Mouse (Mus musculus) MEL (cell line): ENCODE data around the gene Selenoh. TPM values are rescaled to one million over a fixed set of nuclear protein-coding genes. Genes with fewer than 3 reads are reported as not detected.

ENCODE experiments used
- DNase-seq: peaks from one replicate; pipeline ENCODE4 v3.0.0; 2011; ENCODE audit warnings: low read depth, low spot score
- H3K27ac ChIP-seq: 2 replicates; pipeline ENCODE4 v1.5.1; 2012; ENCODE audit warnings: low read depth, mild to moderate bottlenecking, control low read depth, low read length, moderate library complexity; ENCODE audit not compliant: control insufficient read depth
- H3K27me3 ChIP-seq, 2 experiments: fragments of 150-350 bp in 1 of 2; sonication (generic) in 1 of 2; 2 replicates each; pipeline ENCODE4 v1.6.1; 2012; ENCODE audit warnings: low read length in 2 of 2, mild to moderate bottlenecking in 2 of 2, improper control_type of control experiment in 1 of 2, moderate library complexity in 1 of 2; ENCODE audit not compliant: insufficient read depth in 2 of 2, control insufficient read depth in 1 of 2
- H3K36me3 ChIP-seq, 2 experiments: 2 replicates each; pipeline ENCODE4 v1.6.1; 2012 to 2014; ENCODE audit warnings: low read length in 2 of 2, improper control_type of control experiment in 1 of 2, inconsistent platforms in 1 of 2, mild to moderate bottlenecking in 1 of 2; ENCODE audit not compliant: insufficient read depth in 2 of 2, control insufficient read depth in 1 of 2
- H3K4me1 ChIP-seq, 2 experiments: fragments of 150-350 bp in 1 of 2; sonication (generic) in 1 of 2; 2 replicates each; pipeline ENCODE4 v1.6.1; 2012; ENCODE audit warnings: low read length in 2 of 2, improper control_type of control experiment in 1 of 2, mild to moderate bottlenecking in 1 of 2; ENCODE audit not compliant: insufficient read depth in 2 of 2, control insufficient read depth in 1 of 2
- H3K4me3 ChIP-seq, 2 experiments: fragments of 150-350 bp in 1 of 2; sonication (generic) in 1 of 2; 2 replicates each; pipeline ENCODE4 v1.5.1; 2012; ENCODE audit warnings: low read depth in 2 of 2, low read length in 2 of 2, mild to moderate bottlenecking in 2 of 2, moderate library complexity in 2 of 2, control low read depth in 1 of 2, improper control_type of control experiment in 1 of 2; ENCODE audit not compliant: control insufficient read depth in 1 of 2, insufficient read depth in 1 of 2
- H3K79me2 ChIP-seq: 2 replicates; pipeline ENCODE4 v1.6.1; 2012; ENCODE audit warnings: mild to moderate bottlenecking, low read length, moderate library complexity; ENCODE audit not compliant: control insufficient read depth, poor library complexity, insufficient read depth
- H3K9ac ChIP-seq: 2 replicates; pipeline ENCODE4 v1.6.1; 2012; ENCODE audit warnings: low read depth, mild to moderate bottlenecking, control low read depth, low read length, moderate library complexity; ENCODE audit not compliant: control insufficient read depth, poor library complexity, severe bottlenecking
- H3K9me3 ChIP-seq: fragments of 150-350 bp; sonication (generic); replicated peaks from 2 replicates; pipeline ENCODE4 v1.6.1; 2012; ENCODE audit warnings: mild to moderate bottlenecking, low read length, improper control_type of control experiment, moderate library complexity; ENCODE audit not compliant: insufficient read depth
- CHD1 ChIP-seq: IDR thresholded peaks from 2 replicates; pipeline ENCODE4 v1.6.1; 2012; ENCODE audit warnings: low read depth, mild to moderate bottlenecking, inconsistent platforms, low read length, improper control_type of control experiment
- CHD2 ChIP-seq: IDR thresholded peaks from 2 replicates; pipeline ENCODE4 v1.6.1; 2011; ENCODE audit warnings: low read length, improper control_type of control experiment
- CTCF ChIP-seq, 3 experiments: IDR thresholded peaks in 2 of 3; conservative IDR thresholded peaks in 1 of 3; 2 replicates each; pipeline ENCODE4 v1.5.1; 2011 to 2012; ENCODE audit warnings: low read length in 3 of 3, low read depth in 2 of 3, mild to moderate bottlenecking in 2 of 3, improper control_type of control experiment in 1 of 3, inconsistent platforms in 1 of 3, mixed read lengths in 1 of 3, moderate library complexity in 1 of 3; ENCODE audit not compliant: control insufficient read depth in 1 of 3, insufficient read depth in 1 of 3, poor library complexity in 1 of 3, severe bottlenecking in 1 of 3
- E2F4 ChIP-seq: IDR thresholded peaks from 2 replicates; pipeline ENCODE4 v1.6.1; 2011; ENCODE audit warnings: low read depth, low read length, improper control_type of control experiment, borderline replicate concordance
- ETS1 ChIP-seq: IDR thresholded peaks from 2 replicates; pipeline ENCODE4 v1.6.1; 2012; ENCODE audit warnings: low read depth, mild to moderate bottlenecking, inconsistent platforms, low read length, improper control_type of control experiment, moderate library complexity
- GABPA ChIP-seq: IDR thresholded peaks from 2 replicates; pipeline ENCODE4 v1.6.1; 2012; ENCODE audit warnings: low read depth, mild to moderate bottlenecking, inconsistent platforms, low read length, improper control_type of control experiment, moderate library complexity
- GATA1 ChIP-seq: IDR thresholded peaks from 2 replicates; pipeline ENCODE4 v1.6.1; 2011; ENCODE audit warnings: low read depth, low read length, improper control_type of control experiment
- HCFC1 ChIP-seq: IDR thresholded peaks from 2 replicates; pipeline ENCODE4 v1.6.1; 2012; ENCODE audit warnings: low read depth, mild to moderate bottlenecking, inconsistent platforms, low read length, improper control_type of control experiment, moderate library complexity
- KAT2A ChIP-seq: conservative IDR thresholded peaks from 2 replicates; pipeline ENCODE4 v1.6.1; 2012; ENCODE audit warnings: low read depth, low read length, improper control_type of control experiment, inconsistent platforms
- MAFK ChIP-seq: IDR thresholded peaks from 2 replicates; pipeline ENCODE4 v1.6.1; 2011; ENCODE audit warnings: low read depth, mild to moderate bottlenecking, low read length, improper control_type of control experiment, borderline replicate concordance
- MAX ChIP-seq: IDR thresholded peaks from 2 replicates; pipeline ENCODE4 v1.6.1; 2011; ENCODE audit warnings: low read length, improper control_type of control experiment
- MAZ ChIP-seq: IDR thresholded peaks from 2 replicates; pipeline ENCODE4 v1.6.1; 2012; ENCODE audit warnings: low read depth, mild to moderate bottlenecking, inconsistent platforms, low read length, improper control_type of control experiment
- MEF2A ChIP-seq: IDR thresholded peaks from 2 replicates; pipeline ENCODE4 v1.6.1; 2014; ENCODE audit warnings: low read depth, mild to moderate bottlenecking, inconsistent platforms, low read length, improper control_type of control experiment; ENCODE audit not compliant: poor library complexity, insufficient replicate concordance, severe bottlenecking; ENCODE audit errors: extremely low read depth
- MXI1 ChIP-seq: IDR thresholded peaks from 2 replicates; pipeline ENCODE4 v1.6.1; 2011; ENCODE audit warnings: mild to moderate bottlenecking, low read depth, low read length, improper control_type of control experiment
- MYB ChIP-seq: IDR thresholded peaks from 2 replicates; pipeline ENCODE4 v1.6.1; 2011; ENCODE audit warnings: mild to moderate bottlenecking, low read depth, low read length, improper control_type of control experiment
- MYC ChIP-seq: IDR thresholded peaks from 2 replicates; pipeline ENCODE4 v1.6.1; 2011; ENCODE audit warnings: low read depth, mild to moderate bottlenecking, low read length, improper control_type of control experiment, moderate library complexity
- NELFE ChIP-seq: IDR thresholded peaks from 2 replicates; pipeline ENCODE4 v1.6.1; 2011; ENCODE audit warnings: low read depth, low read length, improper control_type of control experiment
- NRF1 ChIP-seq: IDR thresholded peaks from 2 replicates; pipeline ENCODE4 v1.6.1; 2014; ENCODE audit warnings: low read depth, mild to moderate bottlenecking, inconsistent platforms, low read length, improper control_type of control experiment, moderate library complexity; ENCODE audit not compliant: poor library complexity, insufficient read depth, severe bottlenecking
- POLR2A ChIP-seq, 2 experiments: IDR thresholded peaks; 2 replicates each; pipeline ENCODE4 v1.6.1; 2011 to 2012; ENCODE audit warnings: low read length in 2 of 2, mild to moderate bottlenecking in 2 of 2, control low read depth in 1 of 2, improper control_type of control experiment in 1 of 2, low read depth in 1 of 2, moderate library complexity in 1 of 2; ENCODE audit not compliant: control insufficient read depth in 1 of 2, insufficient read depth in 1 of 2, poor library complexity in 1 of 2
- POLR2AphosphoS5 ChIP-seq: IDR thresholded peaks from 2 replicates; pipeline ENCODE4 v1.6.1; 2012; ENCODE audit warnings: low read depth, borderline replicate concordance, mild to moderate bottlenecking, inconsistent platforms, low read length, moderate library complexity, mixed read lengths
- RAD21 ChIP-seq: IDR thresholded peaks from 2 replicates; pipeline ENCODE4 v1.6.1; 2011; ENCODE audit warnings: mild to moderate bottlenecking, low read depth, low read length, improper control_type of control experiment
- RCOR1 ChIP-seq: IDR thresholded peaks from 2 replicates; pipeline ENCODE4 v1.6.1; 2012; ENCODE audit warnings: low read depth, mild to moderate bottlenecking, inconsistent platforms, low read length, improper control_type of control experiment
- SIN3A ChIP-seq: IDR thresholded peaks from 2 replicates; pipeline ENCODE4 v1.6.1; 2012; ENCODE audit warnings: low read length, improper control_type of control experiment, inconsistent platforms
- SMC3 ChIP-seq: IDR thresholded peaks from 2 replicates; pipeline ENCODE4 v1.6.1; 2011; ENCODE audit warnings: low read depth, low read length, improper control_type of control experiment
- TBP ChIP-seq: IDR thresholded peaks from 2 replicates; pipeline ENCODE4 v1.8.0; 2011; ENCODE audit warnings: low read depth, low read length, improper control_type of control experiment
- UBTF ChIP-seq: IDR thresholded peaks from 2 replicates; pipeline ENCODE4 v1.6.1; 2012; ENCODE audit warnings: low read depth, mild to moderate bottlenecking, inconsistent platforms, low read length, improper control_type of control experiment, moderate library complexity, borderline replicate concordance; ENCODE audit not compliant: insufficient read depth
- USF1 ChIP-seq: IDR thresholded peaks from 2 replicates; pipeline ENCODE4 v1.6.1; 2014; ENCODE audit warnings: low read depth, mild to moderate bottlenecking, inconsistent platforms, low read length, improper control_type of control experiment, moderate library complexity
- USF2 ChIP-seq, 2 experiments: IDR thresholded peaks; 2 replicates each; pipeline ENCODE4 v1.6.1; 2011 to 2012; ENCODE audit warnings: improper control_type of control experiment in 2 of 2, low read length in 2 of 2, borderline replicate concordance in 1 of 2, inconsistent platforms in 1 of 2, low read depth in 1 of 2, mild to moderate bottlenecking in 1 of 2; ENCODE audit not compliant: insufficient read depth in 1 of 2
- ZKSCAN1 ChIP-seq: IDR thresholded peaks from 2 replicates; pipeline ENCODE4 v1.6.1; 2012; ENCODE audit warnings: low read depth, mild to moderate bottlenecking, inconsistent platforms, low read length, improper control_type of control experiment, moderate library complexity
- ZMIZ1 ChIP-seq: IDR thresholded peaks from 2 replicates; pipeline ENCODE4 v1.6.1; 2012; ENCODE audit warnings: low read depth, mild to moderate bottlenecking, inconsistent platforms, low read length, improper control_type of control experiment, moderate library complexity
- ZNF384 ChIP-seq: IDR thresholded peaks from 2 replicates; pipeline ENCODE4 v1.6.1; 2012; ENCODE audit warnings: low read depth, mild to moderate bottlenecking, inconsistent platforms, low read length, improper control_type of control experiment
- polyA plus RNA-seq, 2 experiments: library from polyadenylated mRNA; stranded (reverse) in 1 of 2; unstranded in 1 of 2; fragments of >175 nt in 1 of 2; fragments of >200 nt in 1 of 2; gene quantifications; 2 replicates each; pipeline versions ENCODE4 v1.2.1 to v1.2.4; 2012; ENCODE audit warnings: low replicate concordance in 2 of 2, low read depth in 1 of 2; ENCODE audit not compliant: insufficient read length in 2 of 2, insufficient read depth in 1 of 2, missing spikeins in 1 of 2
- total RNA-seq: library from RNA; depleted of rRNA; stranded (reverse); fragments of 300-350 nt; gene quantifications from 2 replicates; pipeline ENCODE4 v1.2.3, GENCODE M21; 2012

The Selenoh gene
- total and polyA plus RNA-seq, 3 experiments, result 70.7 to 79.0 TPM; not detected in 1

GRCm38 (mm10) chr2:84715562-84716361 lies 45.2 kb upstream of the Selenoh start (continued):
- TF ChIP-seq RAD21 (no peak), POLR2A (IDR thresholded peaks at IDR 0.05; ENCODE audit: control insufficient read depth in 1 of 2, insufficient read depth in 1 of 2, low read depth in 1 of 2, low read length in 2 of 2, poor library complexity in 1 of 2) (peak in 1 of 2 experiments; percentile 61; a peak in 3 of 4 replicates)

GRCm38 (mm10) chr2:84714811-84715561 lies 44.4 kb upstream of the Selenoh start, which contains the start of gene Zdhhc5:
Gene Zdhhc5 (minus strand): TSS chr2:84715180.
- H3K27me3 ChIP-seq, result no peaks in the 10 kb centered on the region
- H3K4me3 ChIP-seq, result peak within 1 kb of the TSS; percentile 92
- H3K9me3 ChIP-seq, result no peaks in the 10 kb centered on the region
- peak within 1 kb of the TSS; percentile 98 for H3K27ac ChIP-seq
- H3K79me2 ChIP-seq, result peaks cover 35% of the 10 kb centered on the region
- H3K36me3 ChIP-seq, result peaks cover 1 to 23% of the 10 kb centered on the region in 2 experiments
- peak within 1 kb of the TSS; percentile 99 for H3K9ac ChIP-seq
- H3K4me1 ChIP-seq, result peaks cover 0 to 11% of the 10 kb centered on the region in 2 experiments; a peak in 2 of 4 replicates
- DNase-seq, result peak; percentile 98
- no peak for TF ChIP-seq USF2 (IDR thresholded peaks at IDR 0.05; ENCODE audit: borderline replicate concordance in 1 of 2, insufficient read depth in 1 of 2, low read depth in 1 of 2, low read length in 2 of 2)
- no peak for TF ChIP-seq ZNF384
- peak; percentile 12; the same call in 1 of the 2 replicates for TF ChIP-seq TBP
- no peak for TF ChIP-seq MYB
- peak; percentile 73 to 85; a peak in 3 of 4 replicates for TF ChIP-seq POLR2A (IDR thresholded peaks at IDR 0.05; ENCODE audit: control insufficient read depth in 1 of 2, insufficient read depth in 1 of 2, low read depth in 1 of 2, low read length in 2 of 2, poor library complexity in 1 of 2)
- peak; percentile 39 for TF ChIP-seq MXI1
- peak; percentile 5; the same call in 1 of the 2 replicates for TF ChIP-seq ETS1
- peak; percentile 64; the same call in 1 of the 2 replicates for TF ChIP-seq MAX
- no peak for TF ChIP-seq SMC3
- TF ChIP-seq NRF1, result peak; percentile 59
- no peak for TF ChIP-seq CTCF (IDR thresholded peaks at IDR 0.05 in 2 of 3, conservative IDR thresholded peaks at IDR 0.05 in 1 of 3; ENCODE audit: control insufficient read depth in 1 of 3, insufficient read depth in 1 of 3, low read depth in 2 of 3, low read length in 3 of 3, poor library complexity in 1 of 3, severe bottlenecking in 1 of 3)
- TF ChIP-seq MYC, result no peak
- TF ChIP-seq CHD2, result no peak
- no peak for TF ChIP-seq GABPA
- TF ChIP-seq UBTF, result no peak
- peak; percentile 60 for TF ChIP-seq MAZ
- TF ChIP-seq HCFC1, result no peak
- TF ChIP-seq CHD1, result no peak
- no peak for TF ChIP-seq POLR2AphosphoS5
- TF ChIP-seq MEF2A, result no peak
- no peak for TF ChIP-seq ZKSCAN1
- TF ChIP-seq E2F4, result no peak
- no peak for TF ChIP-seq RCOR1
- no peak for TF ChIP-seq KAT2A
- TF ChIP-seq ZMIZ1, result peak; percentile 85
- peak; percentile 93 for TF ChIP-seq NELFE
- no peak for TF ChIP-seq RAD21
- TF ChIP-seq SIN3A, result no peak; the same call in 1 of the 2 replicates
- no peak for TF ChIP-seq MAFK
- TF ChIP-seq GATA1, result no peak
- no peak for TF ChIP-seq USF1
